12 mouse cellular contexts compared by ENCODE assay signal in the genomic region with DNA sequence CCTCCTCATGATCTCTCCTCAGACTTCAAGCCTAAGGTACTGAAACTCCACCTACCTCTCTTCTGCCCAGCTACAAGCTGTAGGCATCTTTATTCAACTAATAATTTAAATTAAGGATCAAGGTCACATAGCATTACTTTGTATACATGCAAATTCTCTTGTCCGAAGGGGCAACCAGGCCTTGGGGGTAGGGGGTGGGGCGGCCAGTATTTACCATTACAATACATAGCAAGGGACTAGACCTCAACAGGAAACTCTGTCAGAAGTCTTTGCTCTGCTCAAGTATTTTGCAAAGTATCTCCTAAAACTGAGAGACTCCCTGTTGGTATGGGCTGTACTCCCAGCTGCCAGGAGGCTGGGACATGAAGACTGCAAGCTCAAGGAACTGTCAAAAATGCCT.
"Had no signal": no experiment of that assay in that cellular context is flagged by ENCODE, and none has a peak within 500 bp of the region (broad histone marks: within the 10 kb centered on the region; RNA-seq: fewer than 3 reads in every experiment).

No protein-coding gene starts in this region.

- DNase-seq: liver, postnatal 0 days; lung, adult 2 months; lung, postnatal 14 days; lung, postnatal 36 days; retina, postnatal 1 day; right cerebral cortex, adult 18-20 months; right cerebral cortex, postnatal 25 days; right cerebral cortex, postnatal 4 days; spleen, adult 18-20 months; thymus, adult 2 months; thymus, postnatal 25 days; thymus, postnatal 4 days had no signal
